Mouse (Mus musculus) CD8-positive naive resting alpha-beta T cell, adult 57 days (primary cell): ENCODE results near the gene Vmn2r69. TPM values are rescaled to one million over a fixed set of nuclear protein-coding genes. Genes with fewer than 3 reads are reported as not detected.

ENCODE experiments used
- total RNA-seq: library from RNA; stranded (reverse); gene quantifications from one replicate; pipeline ENCODE4 v1.2.4, GENCODE M21; 2023

Gene Vmn2r69
- total RNA-seq: not detected

GRCm38 (mm10) chr7:85415820-85416219 lies at the start of gene Vmn2r69:
Gene Vmn2r69 (minus strand): TSS chr7:85415920.

Other genes starting within 250 kb of the Vmn2r69 start
- not detected for gene Vmn2r68, start 178.1 kb downstream of the Vmn2r69 start, total RNA-seq
- gene Vmn2r71, start 147.2 kb upstream of the Vmn2r69 start, total RNA-seq: not detected
- gene Vmn2r70, start 153.3 kb upstream of the Vmn2r69 start, total RNA-seq: not detected